Mouse (Mus musculus): ENCODE data around the gene Sema3g. TPM values are rescaled to one million over a fixed set of nuclear protein-coding genes. Genes with fewer than 3 reads are reported as not detected.

The Sema3g gene
- polyA plus RNA-seq, 1 experiment from 2014 or later, result 0.06 TPM

GRCm38 (mm10) chr14:31182786-31183290 lies 34.8 kb upstream of the Sema3g start:
- Histone ChIP-seq H3K4me1 (ENCODE audit: insufficient read depth) (peaks cover 34% of the 10 kb centered on the region), H3K9me3 (ENCODE audit: low read length) (no peaks in the 10 kb centered on the region), H3K36me3 (replicated peaks; ENCODE audit: insufficient read depth, low read length) (peaks cover 75% of the 10 kb centered on the region), H3K4me2 (ENCODE audit: low read depth, low read length) (peak overlapping the region; percentile 61), H3K27ac (ENCODE audit: low read depth) (peak overlapping the region; percentile 81), H3K4me3 (ENCODE audit: low read depth, low read length) (peak overlapping the region; percentile 36), H3K27me3 (ENCODE audit: insufficient read depth, low read length) (no peaks in the 10 kb centered on the region), H3K9ac (replicated peaks) (peak overlapping the region; percentile 53; the same call in 1 of the 2 replicates)
- TF ChIP-seq EP300 (IDR thresholded peaks at IDR 0.05; ENCODE audit: low read depth), result peak; percentile 78; the same call in 1 of the 2 replicates
- no peak for TF ChIP-seq CTCF (IDR thresholded peaks at IDR 0.05; ENCODE audit: low read depth)
- 48% methylated on average over 2 of the region's 2 CpGs for WGBS (ENCODE audit: insufficient replicate concordance)
- DNase-seq, result peak; percentile 69
- ATAC-seq, result peak; percentile 80

- Histone ChIP-seq H3K36me3 (replicated peaks; ENCODE audit: insufficient read depth, low read length) (peaks cover 79% of the 10 kb centered on the region), H3K27me3 (ENCODE audit: insufficient read depth, low read length) (no peaks in the 10 kb centered on the region), H3K27ac (ENCODE audit: low read depth) (peak overlapping the region; percentile 81), H3K9ac (replicated peaks) (no peak overlapping the region), H3K4me2 (ENCODE audit: low read depth, low read length) (peak overlapping the region; percentile 61), H3K4me3 (ENCODE audit: low read depth, low read length) (no peak overlapping the region), H3K9me3 (ENCODE audit: low read length) (no peaks in the 10 kb centered on the region), H3K4me1 (ENCODE audit: insufficient read depth) (peaks cover 36% of the 10 kb centered on the region)
- ATAC-seq (peak; percentile 3; the same call in 1 of the 2 replicates), DNase-seq (no peak)
- 52% methylated on average over 5 of the region's 5 CpGs for WGBS (ENCODE audit: insufficient replicate concordance)
- TF ChIP-seq EP300 (IDR thresholded peaks at IDR 0.05; ENCODE audit: low read depth) (no peak), CTCF (IDR thresholded peaks at IDR 0.05; ENCODE audit: low read depth) (no peak)
Observed at GRCm38 (mm10) chr14:31183541-31183940, 34.1 kb upstream of the Sema3g start.

- H3K9ac ChIP-seq (replicated peaks), result no peak overlapping the region
- TF ChIP-seq EP300 (IDR thresholded peaks at IDR 0.05; ENCODE audit: low read depth) (no peak), CTCF (IDR thresholded peaks at IDR 0.05; ENCODE audit: low read depth) (no peak)
- peak overlapping the region; percentile 81 for H3K27ac ChIP-seq (ENCODE audit: low read depth)
- H3K4me1 ChIP-seq (ENCODE audit: insufficient read depth), result peaks cover 38% of the 10 kb centered on the region
- no peaks in the 10 kb centered on the region for H3K27me3 ChIP-seq (ENCODE audit: insufficient read depth, low read length)
- ATAC-seq (no peak), DNase-seq (no peak)
- no peak overlapping the region for H3K4me2 ChIP-seq (ENCODE audit: low read depth, low read length)
- 81% methylated on average over 12 of the region's 12 CpGs for WGBS (ENCODE audit: insufficient replicate concordance)
- H3K36me3 ChIP-seq (replicated peaks; ENCODE audit: insufficient read depth, low read length), result peaks cover 81% of the 10 kb centered on the region
- no peak overlapping the region for H3K4me3 ChIP-seq (ENCODE audit: low read depth, low read length)
- no peaks in the 10 kb centered on the region for H3K9me3 ChIP-seq (ENCODE audit: low read length)
Observed at GRCm38 (mm10) chr14:31184195-31184594, 33.5 kb upstream of the Sema3g start.

- Histone ChIP-seq H3K4me3 (ENCODE audit: low read depth, low read length) (no peak overlapping the region), H3K9ac (replicated peaks) (no peak overlapping the region), H3K9me3 (ENCODE audit: low read length) (no peaks in the 10 kb centered on the region), H3K27me3 (ENCODE audit: insufficient read depth, low read length) (no peaks in the 10 kb centered on the region), H3K4me2 (ENCODE audit: low read depth, low read length) (no peak overlapping the region), H3K27ac (ENCODE audit: low read depth) (no peak overlapping the region), H3K4me1 (ENCODE audit: insufficient read depth) (peaks cover 29% of the 10 kb centered on the region), H3K36me3 (replicated peaks; ENCODE audit: insufficient read depth, low read length) (peaks cover 84% of the 10 kb centered on the region)
- TF ChIP-seq CTCF (IDR thresholded peaks at IDR 0.05; ENCODE audit: low read depth) (no peak), EP300 (IDR thresholded peaks at IDR 0.05; ENCODE audit: low read depth) (no peak)
- DNase-seq (peak; percentile 57), ATAC-seq (no peak)
- 72% methylated on average over 4 of the region's 4 CpGs for WGBS (ENCODE audit: insufficient replicate concordance)
Observed at GRCm38 (mm10) chr14:31186656-31187055, 31.0 kb upstream of the Sema3g start.

- TF ChIP-seq CTCF (IDR thresholded peaks at IDR 0.05; ENCODE audit: low read depth) (no peak), EP300 (IDR thresholded peaks at IDR 0.05; ENCODE audit: low read depth) (peak; percentile 60; the same call in 1 of the 2 replicates)
- Histone ChIP-seq H3K4me3 (ENCODE audit: low read depth, low read length) (no peak overlapping the region), H3K4me2 (ENCODE audit: low read depth, low read length) (no peak overlapping the region), H3K27ac (ENCODE audit: low read depth) (peak overlapping the region; percentile 64), H3K4me1 (ENCODE audit: insufficient read depth) (peaks cover 40% of the 10 kb centered on the region), H3K9ac (replicated peaks) (no peak overlapping the region), H3K36me3 (replicated peaks; ENCODE audit: insufficient read depth, low read length) (peaks cover 94% of the 10 kb centered on the region), H3K9me3 (ENCODE audit: low read length) (no peaks in the 10 kb centered on the region), H3K27me3 (ENCODE audit: insufficient read depth, low read length) (no peaks in the 10 kb centered on the region)
- ATAC-seq (peak; percentile 46), DNase-seq (no peak)
- 62% methylated on average over 6 of the region's 6 CpGs for WGBS (ENCODE audit: insufficient replicate concordance)
Observed at GRCm38 (mm10) chr14:31188771-31189181, 28.9 kb upstream of the Sema3g start.

GRCm38 (mm10) chr14:31189348-31189747 lies 28.3 kb upstream of the Sema3g start:
- H3K36me3 ChIP-seq (replicated peaks; ENCODE audit: insufficient read depth, low read length), result peaks cover 88% of the 10 kb centered on the region
- H3K4me3 ChIP-seq (ENCODE audit: low read depth, low read length), result no peak overlapping the region
- no peaks in the 10 kb centered on the region for H3K9me3 ChIP-seq (ENCODE audit: low read length)
- H3K27ac ChIP-seq (ENCODE audit: low read depth), result peak overlapping the region; percentile 64
- ATAC-seq, result no peak
- H3K27me3 ChIP-seq (ENCODE audit: insufficient read depth, low read length), result no peaks in the 10 kb centered on the region
- H3K4me1 ChIP-seq (ENCODE audit: insufficient read depth), result peaks cover 37% of the 10 kb centered on the region
- 80% methylated on average over 3 of the region's 3 CpGs for WGBS (ENCODE audit: insufficient replicate concordance)
- no peak overlapping the region for H3K9ac ChIP-seq (replicated peaks)
- no peak for DNase-seq
- H3K4me2 ChIP-seq (ENCODE audit: low read depth, low read length), result no peak overlapping the region
- TF ChIP-seq EP300 (IDR thresholded peaks at IDR 0.05; ENCODE audit: low read depth), result no peak
- no peak for TF ChIP-seq CTCF (IDR thresholded peaks at IDR 0.05; ENCODE audit: low read depth)
